Mouse (Mus musculus): ENCODE data around the gene 7530416G11Rik.

Gene 7530416G11Rik

DNA sequence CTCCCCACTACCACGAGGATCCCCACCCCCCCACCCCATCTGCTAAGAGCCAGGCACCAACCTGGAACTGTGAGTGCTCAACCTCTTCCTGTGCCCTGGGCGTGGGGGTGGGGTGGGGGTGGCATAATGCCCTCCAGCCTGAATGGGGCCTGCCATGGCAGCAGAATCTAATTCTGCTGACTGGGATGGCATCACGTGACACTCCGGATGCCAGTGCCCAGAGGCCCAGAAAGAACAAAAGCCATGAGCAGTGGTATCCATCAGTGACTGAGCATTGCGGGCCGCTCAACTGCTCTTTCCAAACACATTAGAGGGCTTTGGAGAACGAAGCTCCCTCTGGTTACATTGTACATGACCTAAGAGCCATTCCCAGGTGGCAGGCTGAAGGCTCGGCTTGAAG is at the start of gene 7530416G11Rik:
7530416G11Rik (minus strand) TSS at position 101 of the 400 bp plus-strand sequence.
- no peak for DNase-seq

DNA sequence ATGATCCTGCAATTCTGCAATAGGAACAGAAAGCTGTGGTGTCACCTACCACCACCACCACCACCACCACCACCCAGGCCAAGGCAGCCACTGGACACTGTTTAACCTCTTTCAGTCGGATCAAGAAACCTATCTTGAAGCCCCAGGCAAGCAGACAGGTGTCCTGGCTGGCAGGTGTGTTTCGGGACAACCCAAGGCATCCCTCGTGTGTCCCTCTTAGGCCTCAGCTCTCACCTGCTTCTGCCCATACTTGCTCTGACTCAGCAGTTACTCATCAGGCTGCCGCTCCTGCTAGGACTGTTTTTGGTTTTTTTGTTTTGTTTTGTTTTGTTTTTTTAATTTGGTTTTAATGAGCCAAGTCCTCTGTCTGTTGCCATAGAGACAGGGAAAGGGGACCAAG is 43.5 kb upstream of the 7530416G11Rik start:
- no peak for DNase-seq

GRCm38 (mm10) chr15:85545369-85545768 is 42.3 kb upstream of the 7530416G11Rik start:
- no peak for DNase-seq

DNA sequence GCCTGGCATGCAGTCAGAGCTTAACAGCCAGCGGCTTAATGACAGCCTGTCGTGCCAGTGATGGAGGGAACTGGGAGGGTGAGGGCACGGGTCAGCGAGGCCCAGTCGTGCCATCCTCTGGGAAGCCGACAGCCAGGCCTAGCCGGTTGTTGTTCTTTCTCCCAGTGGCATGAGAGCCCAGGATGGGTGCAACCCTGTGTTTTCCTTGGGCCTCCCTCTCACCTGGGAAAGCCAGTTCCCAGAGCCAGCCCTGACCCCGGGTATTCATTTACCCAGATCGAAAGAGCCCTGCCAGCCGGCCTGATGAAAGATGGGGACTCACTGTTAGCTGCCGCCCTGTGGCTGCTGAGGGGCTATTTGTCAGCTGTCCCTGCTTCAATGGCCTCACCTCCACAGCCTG is 35.1 kb upstream of the 7530416G11Rik start:
- DNase-seq, result no peak

- no peak for DNase-seq
Observed at GRCm38 (mm10) chr15:85537151-85537550, 34.1 kb upstream of the 7530416G11Rik start.

GRCm38 (mm10) chr15:85534646-85535045 is 31.6 kb upstream of the 7530416G11Rik start:
- no peak for DNase-seq

DNA sequence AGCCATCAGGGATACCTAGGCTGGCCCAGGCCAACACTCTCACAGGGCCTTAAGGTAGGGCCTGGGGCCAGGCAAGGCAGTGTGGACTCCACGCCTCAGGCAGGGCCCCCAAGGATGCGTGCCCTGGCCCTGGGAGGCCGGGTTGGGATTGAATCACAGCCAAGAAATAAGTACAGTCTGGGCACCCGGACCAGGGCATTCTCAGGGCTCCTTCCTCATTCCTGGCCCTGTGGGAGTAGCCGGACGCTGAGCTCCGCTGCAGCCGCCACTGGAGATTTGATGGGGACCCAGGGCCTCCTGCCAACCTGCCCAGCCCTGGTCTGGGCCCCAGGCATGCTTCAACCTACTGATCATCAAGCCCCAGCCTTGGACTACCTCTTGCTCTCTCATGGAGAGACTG is 31.2 kb upstream of the 7530416G11Rik start:
- no peak for DNase-seq

DNA sequence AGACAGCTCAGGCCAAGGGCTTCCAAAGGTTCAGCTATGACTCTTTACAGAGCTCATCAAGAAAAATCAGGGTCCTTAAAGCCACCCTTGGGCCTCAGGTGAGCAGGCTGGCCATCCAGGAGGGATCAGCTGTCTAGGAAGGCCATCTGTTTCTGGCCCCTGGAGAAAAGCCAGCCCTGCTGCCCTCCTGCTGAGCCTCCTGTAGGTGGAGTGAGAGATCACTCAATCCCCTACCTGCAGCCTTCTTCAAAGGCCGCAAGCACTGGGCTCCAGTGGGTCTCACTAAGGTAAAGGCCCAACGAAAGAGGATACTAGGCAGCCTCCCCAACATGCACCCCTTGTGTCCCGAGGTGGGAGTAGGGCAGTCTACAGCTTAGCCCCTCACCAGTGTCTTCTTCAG is 29.0 kb upstream of the 7530416G11Rik start:
- no peak for DNase-seq

GRCm38 (mm10) chr15:85529911-85530310 is 26.9 kb upstream of the 7530416G11Rik start:
- DNase-seq, result no peak

GRCm38 (mm10) chr15:85524404-85524950 is 21.4 kb upstream of the 7530416G11Rik start:
- DNase-seq, result no peak

DNA sequence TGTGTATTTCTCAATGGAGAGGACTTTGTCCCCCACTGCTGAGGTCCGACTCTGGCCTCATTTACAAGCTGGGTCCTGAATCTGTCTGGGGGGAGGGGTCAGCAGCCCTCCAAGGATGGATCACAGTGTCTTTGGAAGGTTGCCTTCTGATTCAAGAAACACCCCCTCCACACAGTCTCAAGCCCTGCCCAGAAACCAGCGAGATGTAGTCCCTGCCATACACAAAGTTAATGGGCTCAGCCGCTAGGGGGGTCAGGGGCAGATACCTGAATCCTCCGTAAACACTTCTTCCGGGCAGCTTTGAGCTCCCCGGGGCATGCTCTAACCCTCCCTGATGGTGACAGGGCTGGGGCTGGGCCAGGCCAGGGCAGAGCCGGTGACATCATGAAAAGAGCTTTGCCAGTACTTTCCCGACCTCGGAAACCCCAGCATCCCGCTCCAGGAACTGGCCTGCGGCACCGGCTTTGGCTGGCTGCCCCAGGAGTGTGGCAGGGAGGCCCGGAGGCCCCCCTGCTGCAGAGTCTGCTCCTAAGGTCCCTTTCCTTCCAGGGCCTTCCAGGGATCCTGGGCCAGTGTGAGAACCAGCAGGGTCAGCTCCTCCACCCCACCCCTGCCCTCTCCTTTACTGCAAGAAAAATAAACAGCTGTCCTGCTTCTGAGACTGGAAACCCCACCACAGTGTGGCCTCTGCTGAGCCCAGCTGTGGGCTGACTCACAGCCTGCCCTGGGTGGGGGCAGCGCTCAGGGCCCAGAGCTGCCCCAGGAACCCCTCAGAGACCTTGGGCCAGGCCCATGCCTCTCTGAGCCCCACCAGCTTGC is 20.4 kb upstream of the 7530416G11Rik start:
- peak; percentile 5 to 16 for DNase-seq

DNA sequence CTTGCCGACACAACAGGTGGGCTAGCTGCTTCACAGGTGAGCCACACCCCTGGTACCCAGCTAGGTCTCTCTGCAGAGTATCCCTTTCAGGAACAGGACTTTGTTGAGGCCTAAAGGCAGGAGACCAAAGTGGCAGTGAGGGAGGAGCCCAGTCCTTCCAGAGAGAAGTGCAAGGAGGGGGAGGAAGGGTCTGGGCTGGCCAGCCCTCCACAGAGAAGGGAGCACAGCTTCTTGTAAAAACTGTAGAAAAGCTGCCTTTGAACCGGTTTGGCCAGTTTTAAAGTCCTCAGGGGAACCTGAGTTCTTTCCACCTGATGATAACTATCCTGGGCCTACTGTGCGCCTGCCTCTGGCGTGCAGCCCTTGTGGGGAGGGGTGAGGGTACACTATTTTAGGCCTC is 16.4 kb upstream of the 7530416G11Rik start:
- DNase-seq, result no peak

GRCm38 (mm10) chr15:85507370-85508014 is 4.5 kb upstream of the 7530416G11Rik start:
- DNase-seq, result no peak

- no peak for DNase-seq
Observed at GRCm38 (mm10) chr15:85506680-85507079, 3.7 kb upstream of the 7530416G11Rik start.

DNA sequence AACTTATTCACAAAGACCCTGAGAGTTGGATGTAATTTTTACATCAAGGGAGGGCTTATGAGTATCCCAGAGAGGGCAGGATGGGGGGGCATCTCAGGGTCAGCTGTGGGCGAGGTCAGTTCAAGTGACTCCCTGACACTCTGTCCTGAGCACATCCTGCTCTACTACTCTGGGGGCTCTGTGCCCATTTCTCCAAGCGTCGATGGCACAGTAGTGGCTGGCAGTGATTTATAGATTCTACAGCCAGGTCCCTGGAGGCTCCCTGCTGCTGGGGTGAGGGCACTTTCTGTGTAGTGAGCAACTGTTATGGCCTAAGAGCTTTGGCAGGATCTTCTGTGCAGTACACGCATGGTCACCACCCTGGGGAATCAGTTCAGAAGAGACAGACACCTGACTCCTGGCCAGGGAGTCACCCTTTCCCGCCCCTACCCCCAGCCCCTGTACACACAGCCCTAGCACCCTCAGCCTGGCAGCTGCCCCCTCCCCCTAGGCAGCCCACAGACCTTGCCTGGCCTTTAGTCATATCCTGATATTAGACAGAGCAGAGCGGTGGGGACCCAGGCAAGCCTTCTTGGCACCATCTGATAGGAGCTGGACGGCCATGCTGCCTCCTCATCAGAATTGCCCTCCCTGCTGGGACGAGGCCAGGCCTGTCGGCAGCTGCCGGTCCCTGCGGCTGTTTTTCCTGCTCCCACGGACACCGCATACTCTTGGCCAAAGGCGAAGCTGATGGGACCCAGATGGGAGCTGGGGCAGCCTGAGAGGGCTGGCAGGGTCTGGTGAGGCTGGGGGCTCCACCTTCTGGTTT is 2.3 kb upstream of the 7530416G11Rik start:
- no peak for DNase-seq

DNA sequence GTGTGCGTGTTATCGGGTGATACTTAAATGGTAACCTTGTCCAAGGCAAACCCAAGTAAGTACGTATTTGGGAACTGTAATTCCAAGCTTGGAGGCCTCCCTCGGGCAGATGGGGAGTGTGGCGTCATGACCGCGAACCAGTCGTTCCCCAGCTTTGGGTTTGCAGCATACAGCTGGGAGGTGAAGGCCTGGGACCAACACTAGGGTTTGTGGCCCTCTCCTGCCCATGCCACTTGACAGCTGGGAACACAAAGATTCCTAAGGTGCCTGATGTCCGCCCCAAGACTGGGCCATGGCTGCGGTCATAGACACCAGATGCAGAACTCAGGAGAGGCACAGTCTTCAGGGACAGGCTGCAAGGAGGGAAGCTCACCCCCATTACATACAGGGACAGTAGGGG is 2.8 kb downstream of the 7530416G11Rik start:
- no peak for DNase-seq

GRCm38 (mm10) chr15:85497981-85498475 is 5.0 kb downstream of the 7530416G11Rik start:
- DNase-seq, result no peak

GRCm38 (mm10) chr15:85497548-85497947 is 5.5 kb downstream of the 7530416G11Rik start:
- no peak for DNase-seq

DNA sequence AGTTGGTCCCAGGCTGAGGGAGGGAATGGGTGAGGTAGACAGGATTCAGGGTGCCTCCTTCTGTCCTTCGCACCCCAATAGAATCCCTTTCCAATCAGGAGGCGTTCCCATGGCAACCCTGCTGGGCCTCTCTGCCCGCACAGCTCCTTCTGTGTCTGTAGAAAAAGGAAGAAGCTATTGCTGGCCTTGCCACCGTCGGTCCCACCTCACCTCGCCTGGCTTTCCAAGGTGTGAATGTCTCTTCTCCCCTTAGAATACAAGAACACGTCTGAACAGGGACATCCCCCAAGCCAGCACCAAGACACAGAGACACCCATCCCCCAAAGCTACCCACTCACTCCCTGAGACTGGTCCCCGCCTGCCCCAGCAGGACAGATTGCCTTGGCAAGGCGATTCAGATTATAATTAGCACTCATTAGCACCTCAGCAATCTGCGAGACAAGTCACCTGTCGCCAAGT is 8.8 kb downstream of the 7530416G11Rik start:
- DNase-seq, result no peak

DNA sequence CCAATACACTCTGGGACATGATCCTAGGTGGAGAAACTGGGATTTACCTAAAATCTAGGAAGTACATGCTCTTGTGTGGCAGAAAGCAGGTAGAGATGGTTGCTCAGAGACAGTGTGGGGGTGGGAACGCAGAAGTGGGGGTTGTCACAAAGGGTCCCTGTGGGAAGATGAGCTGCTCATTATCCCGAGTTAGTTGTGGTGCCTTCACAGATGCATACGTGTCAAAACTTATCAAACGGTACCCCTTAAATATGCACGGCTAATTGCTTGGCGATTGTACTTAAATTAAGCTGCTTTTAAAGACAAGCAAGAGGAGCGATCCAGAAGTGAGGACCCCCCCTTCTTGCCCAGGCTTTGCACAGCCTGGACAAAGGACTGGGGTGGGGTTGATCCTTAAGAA is 13.3 kb downstream of the 7530416G11Rik start:
- DNase-seq, result no peak

GRCm38 (mm10) chr15:85488900-85489299 is 14.1 kb downstream of the 7530416G11Rik start:
- DNase-seq, result no peak

DNA sequence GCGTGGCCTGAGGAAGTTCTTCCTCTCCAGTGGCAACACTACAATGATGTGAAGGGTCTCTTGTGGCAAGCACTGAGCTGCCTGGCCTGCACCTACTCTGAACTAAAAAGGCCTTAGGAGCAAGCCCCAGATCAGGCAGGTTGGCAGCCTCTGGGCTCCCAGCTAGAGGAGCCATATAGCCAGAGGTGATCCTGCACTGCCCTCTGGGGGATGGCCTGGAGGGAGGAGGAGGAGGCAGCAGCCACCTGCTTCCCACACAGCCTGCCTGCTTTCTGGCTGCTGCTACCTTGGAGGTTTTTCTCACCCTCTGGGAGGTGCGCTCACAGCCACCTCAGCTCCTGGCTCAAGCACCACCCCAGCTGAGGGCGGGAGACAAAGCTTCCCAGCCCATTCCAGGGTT is 22.4 kb downstream of the 7530416G11Rik start:
- peak; percentile 13 to 32 for DNase-seq

- no peak for DNase-seq
Observed at GRCm38 (mm10) chr15:85479919-85480318, 23.1 kb downstream of the 7530416G11Rik start.
